Mouse (Mus musculus): ENCODE measurements at regions not wholly inside any gene's neighbourhood (a gene's known extent, or its start where the extent isn't known, plus 50 kb on each side); places are given as distances from the start of the nearest gene placed in this dataset.
A peak's percentile ranks its signal among the peaks of the same experiment; 100 is the strongest.

GRCm38 (mm10) chr14:110013229-110013628, 741.7 kb downstream of the Slitrk6 start:
- DNase-seq (ENCODE audit: low spot score in 2 of 2): no peak

- no peak for DNase-seq (ENCODE audit: low spot score in 2 of 2)
These were observed 747.8 kb downstream of the Slitrk6 start for GRCm38 (mm10) chr14:110007159-110007558.

- DNase-seq (ENCODE audit: low spot score in 2 of 2): no peak
These were observed 769.9 kb downstream of the Slitrk6 start for GRCm38 (mm10) chr14:109985026-109985425.

GRCm38 (mm10) chr14:109958008-109958407, 796.9 kb downstream of the Slitrk6 start:
- no peak for DNase-seq (ENCODE audit: low spot score in 2 of 2)

- no peak for DNase-seq (ENCODE audit: low spot score in 2 of 2)
These were observed 813.0 kb downstream of the Slitrk6 start for GRCm38 (mm10) chr14:109941944-109942343.

- DNase-seq (ENCODE audit: low spot score in 2 of 2): no peak
These were observed 813.8 kb downstream of the Slitrk6 start for GRCm38 (mm10) chr14:109941162-109941561.

GRCm38 (mm10) chr14:109937432-109937831, 817.5 kb downstream of the Slitrk6 start:
- no peak for DNase-seq (ENCODE audit: low spot score in 2 of 2)

GRCm38 (mm10) chr14:109928977-109929376, 826.0 kb downstream of the Slitrk6 start:
- DNase-seq (ENCODE audit: low spot score in 2 of 2): no peak

GRCm38 (mm10) chr14:109891896-109892165, 863.1 kb downstream of the Slitrk6 start:
- DNase-seq (ENCODE audit: low spot score in 2 of 2): no peak

- no peak for DNase-seq (ENCODE audit: low spot score in 2 of 2)
These were observed 863.6 kb downstream of the Slitrk6 start for GRCm38 (mm10) chr14:109891151-109891895.

GRCm38 (mm10) chr14:109876950-109877663, 877.8 kb downstream of the Slitrk6 start:
- no peak for DNase-seq (ENCODE audit: low spot score in 2 of 2)

GRCm38 (mm10) chr14:109874230-109874629, 880.7 kb downstream of the Slitrk6 start:
- DNase-seq (ENCODE audit: low spot score in 2 of 2): peak in 1 of 2 experiments; percentile 6

- no peak for DNase-seq (ENCODE audit: low spot score in 2 of 2)
These were observed 914.4 kb downstream of the Slitrk6 start for GRCm38 (mm10) chr14:109840354-109841104.

- no peak for DNase-seq (ENCODE audit: low spot score in 2 of 2)
These were observed 888.7 kb upstream of the Slitrk1 start for GRCm38 (mm10) chr14:109802522-109803126.

- no peak for DNase-seq (ENCODE audit: low spot score in 2 of 2)
These were observed 858.3 kb upstream of the Slitrk1 start for GRCm38 (mm10) chr14:109772246-109772645.

GRCm38 (mm10) chr14:109760892-109761291, 846.9 kb upstream of the Slitrk1 start:
- no peak for DNase-seq (ENCODE audit: low spot score in 2 of 2)
